Mouse (Mus musculus) cortical plate, adult 2 months (tissue): ENCODE data around the gene Plaa. TPM values are rescaled to one million over a fixed set of nuclear protein-coding genes. Genes with fewer than 3 reads are reported as not detected.

Experiments used
- H3K27ac ChIP-seq: fragments of 200-500 bp; 2 replicates; pipeline ENCODE4 v1.5.1; 2012; ENCODE audit warnings: low read length, control low read depth, inconsistent platforms; ENCODE audit not compliant: insufficient read depth
- H3K4me1 ChIP-seq: fragments of 200-500 bp; 2 replicates; pipeline ENCODE4 v1.6.1; 2011; ENCODE audit warnings: low read length; ENCODE audit not compliant: control insufficient read depth, insufficient read depth
- H3K4me3 ChIP-seq: fragments of 200-500 bp; 2 replicates; pipeline ENCODE4 v1.5.1; 2011; ENCODE audit warnings: mild to moderate bottlenecking, low read length, control low read depth; ENCODE audit not compliant: insufficient read depth
- CTCF ChIP-seq: fragments of 200-500 bp; IDR thresholded peaks from 2 replicates; pipeline ENCODE4 v1.5.1; 2011; ENCODE audit warnings: mild to moderate bottlenecking, control low read depth, low read length; ENCODE audit not compliant: insufficient read depth; ENCODE audit errors: extremely low read depth
- POLR2A ChIP-seq: fragments of 200-500 bp; IDR thresholded peaks from 2 replicates; pipeline ENCODE4 v1.6.1; 2011; ENCODE audit warnings: mild to moderate bottlenecking, low read length, control low read depth; ENCODE audit not compliant: insufficient read depth; ENCODE audit errors: extremely low read depth
- polyA plus RNA-seq: library from polyadenylated mRNA; depleted of rRNA; stranded (reverse); fragments of >200 nt; gene quantifications from 2 replicates; pipeline ENCODE4 v1.2.3, GENCODE M21; 2012; rRNA removed

Plaa gene
- polyA plus RNA-seq, 1 experiment, result 30.6 TPM

GRCm38 (mm10) chr4:94556265-94557054, 46.6 kb downstream of the Plaa start, which contains the start of the genes Gm10306 and Caap1:
Gene Gm10306 (plus strand): TSS chr4:94556546.
Gene Caap1 (minus strand): TSS chr4:94556796.
- Histone ChIP-seq H3K4me3 (peak within 1 kb of the TSS; percentile 48), H3K4me1 (peaks cover 3% of the 10 kb centered on the region), H3K27ac (no peak within 1 kb of the TSS)
- TF ChIP-seq CTCF (no peak), POLR2A (peak; percentile 97)

GRCm38 (mm10) chr4:94554955-94555494, 48.0 kb downstream of the Plaa start:
- TF ChIP-seq POLR2A (no peak), CTCF (no peak)
- Histone ChIP-seq H3K4me1 (peaks cover 3% of the 10 kb centered on the region), H3K4me3 (no peak overlapping the region; the same call in 1 of the 2 replicates), H3K27ac (no peak overlapping the region)

- TF ChIP-seq CTCF, result no peak
- no peak for TF ChIP-seq POLR2A
- Histone ChIP-seq H3K27ac (no peak overlapping the region), H3K4me3 (no peak overlapping the region), H3K4me1 (no peaks in the 10 kb centered on the region)
Observed at GRCm38 (mm10) chr4:94544321-94544720, 58.7 kb downstream of the Plaa start.

- no peaks in the 10 kb centered on the region for H3K4me1 ChIP-seq
- H3K4me3 ChIP-seq, result no peak overlapping the region
- no peak overlapping the region for H3K27ac ChIP-seq
- no peak for TF ChIP-seq CTCF
- no peak for TF ChIP-seq POLR2A
Observed at GRCm38 (mm10) chr4:94543041-94543440, 60.0 kb downstream of the Plaa start.

GRCm38 (mm10) chr4:94533205-94533604, 69.8 kb downstream of the Plaa start:
- no peak overlapping the region for H3K4me3 ChIP-seq
- H3K27ac ChIP-seq, result no peak overlapping the region
- TF ChIP-seq POLR2A, result no peak
- no peak for TF ChIP-seq CTCF

GRCm38 (mm10) chr4:94529448-94529847, 73.6 kb downstream of the Plaa start:
- no peak for TF ChIP-seq CTCF
- TF ChIP-seq POLR2A, result no peak
- Histone ChIP-seq H3K4me1 (no peaks in the 10 kb centered on the region), H3K4me3 (no peak overlapping the region), H3K27ac (no peak overlapping the region)

More at GRCm38 (mm10) chr4:94533205-94533604, 69.8 kb downstream of the Plaa start:
- H3K4me1 ChIP-seq, result no peaks in the 10 kb centered on the region

- Histone ChIP-seq H3K4me1 (no peaks in the 10 kb centered on the region), H3K27ac (no peak overlapping the region), H3K4me3 (no peak overlapping the region)
- TF ChIP-seq POLR2A (no peak), CTCF (no peak)
Observed at GRCm38 (mm10) chr4:94523321-94523720, 79.7 kb downstream of the Plaa start.

GRCm38 (mm10) chr4:94517631-94518030, 85.4 kb downstream of the Plaa start:
- H3K4me1 ChIP-seq, result no peaks in the 10 kb centered on the region
- H3K27ac ChIP-seq, result no peak overlapping the region
- H3K4me3 ChIP-seq, result no peak overlapping the region
- TF ChIP-seq POLR2A (no peak), CTCF (peak; percentile 73)

Other genes with a start within 250 kb of the Plaa start
- gene Gm10306, start 46.7 kb downstream of the Plaa start, polyA plus RNA-seq, result not detected in 2 replicates
- 8.7 and 9.1 TPM in 2 replicates for gene Caap1, start 46.4 kb downstream of the Plaa start, polyA plus RNA-seq
- 14.9 and 16.1 TPM in 2 replicates for gene Ift74, start 11.2 kb upstream of the Plaa start, polyA plus RNA-seq
- gene Lrrc19, start 46.9 kb upstream of the Plaa start, polyA plus RNA-seq, result not detected in 2 replicates
- gene Tek, start 136.0 kb upstream of the Plaa start, polyA plus RNA-seq, result 10.4 and 11.4 TPM in 2 replicates